Mouse (Mus musculus): ENCODE results near the gene Cd55. TPM values are rescaled to one million over a fixed set of nuclear protein-coding genes. Genes with fewer than 3 reads are reported as not detected.
A peak's percentile ranks its signal among the peaks of the same experiment; 100 is the strongest.

The Cd55 gene
- polyA plus RNA-seq, 1 experiment from 2014 or later: 50.9 TPM

DNA sequence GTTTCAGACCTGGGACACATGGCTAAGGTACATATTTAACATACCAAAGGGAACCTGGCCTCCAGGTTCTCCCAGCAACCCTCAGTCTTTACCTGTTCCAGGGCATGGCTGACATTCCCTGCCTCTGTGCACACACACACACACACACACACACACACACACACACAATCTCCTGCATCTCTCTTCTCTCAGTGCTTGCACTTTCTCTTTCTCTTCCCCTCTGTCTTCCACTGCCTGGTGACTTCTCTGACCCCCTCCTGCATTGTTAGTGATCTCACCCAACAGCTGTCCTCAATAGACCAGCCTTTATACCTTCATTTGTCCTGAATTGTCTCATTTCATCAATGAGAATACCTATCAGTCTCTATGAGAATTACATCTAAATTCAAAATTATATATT, 35.8 kb upstream of the Cd55 start:
- Histone ChIP-seq H3K27ac (ENCODE audit: low read length) (no peak overlapping the region), H3K4me1 (ENCODE audit: insufficient read depth, low read depth, low read length) (no peaks in the 10 kb centered on the region), H3K4me3 (ENCODE audit: low read depth, low read length) (no peak overlapping the region), H3K36me3 (ENCODE audit: insufficient read depth, low read length) (no peaks in the 10 kb centered on the region), H3K9me3 (ENCODE audit: low read length) (no peaks in the 10 kb centered on the region), H3K4me2 (replicated peaks; ENCODE audit: low read depth, low read length) (no peak overlapping the region), H3K9ac (replicated peaks; ENCODE audit: low read depth) (no peak overlapping the region), H3K27me3 (replicated peaks; ENCODE audit: insufficient read depth, low read length) (no peaks in the 10 kb centered on the region)
- no peak for DNase-seq (ENCODE audit: low spot score)
- TF ChIP-seq CTCF (IDR thresholded peaks at IDR 0.05) (no peak), EP300 (IDR thresholded peaks at IDR 0.05) (no peak)
- no peak for ATAC-seq

DNA sequence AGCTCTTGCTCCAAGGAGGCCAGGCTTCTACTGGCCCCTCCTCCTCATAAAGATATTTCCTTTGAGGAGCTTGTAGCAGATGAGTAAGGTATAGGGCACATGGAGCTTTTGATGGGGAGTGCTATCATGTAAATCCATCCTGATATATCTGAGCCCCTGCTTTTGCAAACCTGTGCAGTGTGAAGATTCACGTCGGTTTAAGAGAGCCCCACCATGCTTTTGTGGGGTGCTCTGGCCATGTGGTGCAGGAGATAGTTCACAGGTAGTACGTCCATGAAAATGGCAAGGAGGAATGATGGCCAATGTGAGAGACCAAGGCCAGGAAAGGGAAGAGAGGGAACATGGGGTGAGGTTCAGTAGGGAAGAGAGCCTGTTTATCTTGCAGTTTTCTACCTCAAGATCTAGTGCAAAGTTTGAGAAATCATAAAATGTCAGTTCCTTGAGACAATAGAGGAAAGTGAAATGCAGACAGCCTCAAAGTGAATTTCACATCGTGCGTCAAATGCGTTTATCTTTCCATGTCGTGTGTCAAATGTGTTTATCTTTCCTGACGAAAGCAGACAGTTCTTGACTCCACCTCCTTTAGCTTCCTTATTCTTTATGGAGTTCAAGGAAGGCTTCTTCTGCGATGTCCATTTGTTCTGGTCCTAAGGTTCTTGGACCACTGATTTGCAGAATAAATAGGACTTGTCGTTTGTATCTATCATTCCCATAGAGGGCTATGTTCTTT, 24.4 kb upstream of the Cd55 start:
- Histone ChIP-seq H3K4me3 (ENCODE audit: low read depth, low read length) (no peak overlapping the region), H3K4me1 (ENCODE audit: insufficient read depth, low read depth, low read length) (no peaks in the 10 kb centered on the region), H3K27ac (ENCODE audit: low read length) (no peak overlapping the region), H3K9ac (replicated peaks; ENCODE audit: low read depth) (no peak overlapping the region), H3K9me3 (ENCODE audit: low read length) (no peaks in the 10 kb centered on the region), H3K27me3 (replicated peaks; ENCODE audit: insufficient read depth, low read length) (no peaks in the 10 kb centered on the region), H3K4me2 (replicated peaks; ENCODE audit: low read depth, low read length) (no peak overlapping the region), H3K36me3 (ENCODE audit: insufficient read depth, low read length) (no peaks in the 10 kb centered on the region)
- DNase-seq (ENCODE audit: low spot score) (no peak), ATAC-seq (no peak)
- WGBS: 42% methylated on average over 10 of the region's 10 CpGs
- TF ChIP-seq EP300 (IDR thresholded peaks at IDR 0.05): no peak

DNA sequence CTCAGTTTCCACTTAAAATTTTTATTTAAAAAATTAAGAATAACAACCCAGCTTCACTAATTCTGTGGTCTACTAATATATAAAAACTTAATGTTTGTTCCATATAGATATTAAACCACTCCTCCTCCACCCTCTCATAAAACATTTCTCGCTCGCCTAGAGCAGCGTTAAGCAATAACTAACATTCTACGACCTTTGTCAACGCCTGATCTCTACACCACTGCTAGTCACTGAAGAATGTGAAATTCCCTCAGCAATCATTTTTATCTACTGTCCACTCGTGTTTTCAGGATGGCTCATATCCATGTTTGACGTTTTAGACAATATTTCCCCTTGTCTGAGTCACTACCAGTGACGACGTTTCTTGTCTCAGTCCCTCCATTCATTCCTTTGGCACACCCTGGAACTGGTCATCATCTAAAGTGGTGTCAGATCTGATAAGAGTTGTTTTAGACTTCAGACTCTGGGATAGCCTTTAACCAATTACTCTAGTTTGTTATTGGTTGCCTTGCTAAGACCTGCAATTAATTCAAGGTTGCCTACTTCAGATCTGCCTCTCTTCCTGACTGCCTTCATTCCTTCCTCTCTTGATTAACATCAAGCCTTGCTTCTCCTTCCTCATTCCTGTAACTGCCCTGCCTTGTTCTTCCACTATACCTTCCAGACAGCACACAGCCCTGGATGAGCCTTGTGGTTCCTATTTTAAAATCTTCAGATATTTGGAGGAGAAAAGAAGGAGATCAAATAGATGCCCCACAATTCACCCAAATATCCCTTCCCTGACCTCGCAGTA, 23.5 kb upstream of the Cd55 start:
- no peak overlapping the region for H3K4me2 ChIP-seq (replicated peaks; ENCODE audit: low read depth, low read length)
- no peaks in the 10 kb centered on the region for H3K27me3 ChIP-seq (replicated peaks; ENCODE audit: insufficient read depth, low read length)
- no peaks in the 10 kb centered on the region for H3K4me1 ChIP-seq (ENCODE audit: insufficient read depth, low read depth, low read length)
- ATAC-seq (peak; percentile 38; the same call in 1 of the 2 replicates), DNase-seq (ENCODE audit: low spot score) (no peak)
- no peaks in the 10 kb centered on the region for H3K36me3 ChIP-seq (ENCODE audit: insufficient read depth, low read length)
- TF ChIP-seq EP300 (IDR thresholded peaks at IDR 0.05): no peak
- no peak for TF ChIP-seq CTCF (IDR thresholded peaks at IDR 0.05)
- H3K9ac ChIP-seq (replicated peaks; ENCODE audit: low read depth): no peak overlapping the region
- WGBS: 45% methylated on average over 10 of the region's 10 CpGs
- H3K9me3 ChIP-seq (ENCODE audit: low read length): no peaks in the 10 kb centered on the region
- H3K4me3 ChIP-seq (ENCODE audit: low read depth, low read length): no peak overlapping the region
- H3K27ac ChIP-seq (ENCODE audit: low read length): no peak overlapping the region

DNA sequence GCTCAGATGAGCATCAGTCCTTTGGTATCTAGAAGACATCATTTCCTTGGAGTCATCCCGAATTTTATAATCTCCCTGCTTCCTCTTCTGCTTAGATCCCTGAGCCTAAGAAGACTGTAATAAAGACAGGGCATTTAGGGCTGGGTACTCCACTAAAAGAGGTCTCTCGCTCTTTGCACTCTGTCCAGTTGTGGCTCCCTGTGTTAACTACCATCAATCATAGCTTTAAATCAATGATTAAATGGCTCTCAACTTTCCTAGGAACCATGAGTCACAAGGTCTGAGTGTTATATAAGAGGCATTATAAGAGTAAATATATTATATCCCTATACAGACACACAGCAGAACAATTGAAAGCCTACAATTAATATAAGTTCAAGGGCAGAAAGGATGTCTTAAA, 22.8 kb upstream of the Cd55 start:
- no peak overlapping the region for H3K9ac ChIP-seq (replicated peaks; ENCODE audit: low read depth)
- no peaks in the 10 kb centered on the region for H3K4me1 ChIP-seq (ENCODE audit: insufficient read depth, low read depth, low read length)
- DNase-seq (ENCODE audit: low spot score) (no peak), ATAC-seq (no peak)
- WGBS: 63% methylated on average over 2 of the region's 2 CpGs
- no peaks in the 10 kb centered on the region for H3K36me3 ChIP-seq (ENCODE audit: insufficient read depth, low read length)
- no peaks in the 10 kb centered on the region for H3K9me3 ChIP-seq (ENCODE audit: low read length)
- H3K4me2 ChIP-seq (replicated peaks; ENCODE audit: low read depth, low read length): no peak overlapping the region
- TF ChIP-seq CTCF (IDR thresholded peaks at IDR 0.05): no peak
- TF ChIP-seq EP300 (IDR thresholded peaks at IDR 0.05): no peak
- no peak overlapping the region for H3K4me3 ChIP-seq (ENCODE audit: low read depth, low read length)
- H3K27ac ChIP-seq (ENCODE audit: low read length): no peak overlapping the region
- no peaks in the 10 kb centered on the region for H3K27me3 ChIP-seq (replicated peaks; ENCODE audit: insufficient read depth, low read length)

DNA sequence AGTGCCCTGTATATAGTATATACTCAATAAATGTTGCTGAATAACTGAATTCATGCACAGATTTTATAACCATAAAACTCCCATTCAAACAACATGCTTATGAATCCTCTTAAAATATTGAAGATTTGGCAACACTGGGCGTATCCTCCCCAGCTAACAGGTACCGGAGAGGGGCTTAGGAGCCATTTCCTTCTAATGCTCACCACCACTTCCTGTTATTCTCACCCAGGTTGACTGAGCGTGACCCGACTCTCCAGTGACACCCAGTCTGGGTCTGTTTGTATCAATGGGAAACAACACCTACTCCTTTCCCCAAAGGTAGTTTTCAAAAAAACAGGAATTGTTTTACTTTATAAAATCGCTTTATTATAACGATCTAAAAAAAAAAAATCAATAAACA, 12.4 kb upstream of the Cd55 start:
- ATAC-seq (no peak), DNase-seq (ENCODE audit: low spot score) (no peak)
- Histone ChIP-seq H3K9me3 (ENCODE audit: low read length) (no peaks in the 10 kb centered on the region), H3K27ac (ENCODE audit: low read length) (no peak overlapping the region), H3K4me2 (replicated peaks; ENCODE audit: low read depth, low read length) (no peak overlapping the region), H3K27me3 (replicated peaks; ENCODE audit: insufficient read depth, low read length) (no peaks in the 10 kb centered on the region), H3K36me3 (ENCODE audit: insufficient read depth, low read length) (no peaks in the 10 kb centered on the region), H3K4me1 (ENCODE audit: insufficient read depth, low read depth, low read length) (no peaks in the 10 kb centered on the region), H3K4me3 (ENCODE audit: low read depth, low read length) (no peak overlapping the region), H3K9ac (replicated peaks; ENCODE audit: low read depth) (no peak overlapping the region)
- 69% methylated on average over 6 of the region's 6 CpGs for WGBS
- TF ChIP-seq CTCF (IDR thresholded peaks at IDR 0.05) (no peak), EP300 (IDR thresholded peaks at IDR 0.05) (no peak)

DNA sequence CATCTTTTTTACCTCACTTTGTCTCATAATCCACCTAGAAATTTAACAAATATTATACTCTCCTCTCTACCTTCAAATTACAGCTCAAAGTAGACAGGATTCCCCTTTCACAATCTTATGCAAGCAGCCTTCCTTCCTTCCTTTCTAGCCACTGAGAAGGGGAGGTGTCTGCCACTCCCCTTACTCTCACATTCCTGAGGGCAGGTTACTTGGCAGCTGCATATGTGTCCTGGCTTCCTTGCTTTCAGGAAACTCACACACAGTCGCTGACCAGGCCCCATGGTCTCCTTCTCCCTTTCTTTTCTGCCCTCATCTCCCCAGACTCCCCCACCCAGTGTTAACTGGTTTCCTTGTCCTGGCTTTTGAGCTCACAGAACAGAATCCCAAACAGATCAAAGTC, 11.7 kb upstream of the Cd55 start:
- H3K9ac ChIP-seq (replicated peaks; ENCODE audit: low read depth): no peak overlapping the region
- H3K4me3 ChIP-seq (ENCODE audit: low read depth, low read length): no peak overlapping the region
- no peak for TF ChIP-seq CTCF (IDR thresholded peaks at IDR 0.05)
- TF ChIP-seq EP300 (IDR thresholded peaks at IDR 0.05): peak; percentile 60
- 0 out of 2 replicates have a peak overlapping the region, but pooled peaks have one; percentile 1 for H3K27ac ChIP-seq (ENCODE audit: low read length)
- DNase-seq (ENCODE audit: low spot score) (peak; percentile 86), ATAC-seq (peak; percentile 93)
- no peaks in the 10 kb centered on the region for H3K4me1 ChIP-seq (ENCODE audit: insufficient read depth, low read depth, low read length)
- no peaks in the 10 kb centered on the region for H3K9me3 ChIP-seq (ENCODE audit: low read length)
- no peak overlapping the region for H3K4me2 ChIP-seq (replicated peaks; ENCODE audit: low read depth, low read length)
- no peaks in the 10 kb centered on the region for H3K27me3 ChIP-seq (replicated peaks; ENCODE audit: insufficient read depth, low read length)
- 18% methylated on average over 1 of the region's 1 CpGs for WGBS
- no peaks in the 10 kb centered on the region for H3K36me3 ChIP-seq (ENCODE audit: insufficient read depth, low read length)

All from lung, postnatal 0 days (tissue).